Mouse (Mus musculus) CH12.LX (cell line): Measurements from ENCODE around the gene Armc5. TPM values are rescaled to one million over a fixed set of nuclear protein-coding genes. Genes with fewer than 3 reads are reported as not detected.

Source experiments
- DNase-seq: peaks from one replicate; pipeline ENCODE4 v3.0.0-alpha.2; 2013; ENCODE audit errors: extremely low read depth
- H3K27ac ChIP-seq: 2 replicates; pipeline ENCODE4 v1.5.1; 2012; ENCODE audit warnings: low read depth, mild to moderate bottlenecking, control low read depth, moderate library complexity; ENCODE audit not compliant: insufficient read depth
- H3K27me3 ChIP-seq: replicated peaks from 2 replicates; pipeline ENCODE3; 2012; ENCODE audit warnings: inconsistent platforms
- H3K36me3 ChIP-seq, 2 experiments: replicated peaks in 1 of 2; 2 replicates each; pipeline versions ENCODE3 to v1.6.1; 2012; ENCODE audit warnings: inconsistent platforms in 1 of 2, low read length in 1 of 2, mild to moderate bottlenecking in 1 of 2, mixed read lengths in 1 of 2, moderate library complexity in 1 of 2; ENCODE audit not compliant: control insufficient read depth in 1 of 2, insufficient read depth in 1 of 2
- H3K4me1 ChIP-seq, 2 experiments: 2 replicates each; pipeline ENCODE4 v1.6.1; 2012; ENCODE audit warnings: inconsistent platforms in 1 of 2, moderate library complexity in 1 of 2; ENCODE audit not compliant: insufficient read depth in 2 of 2, control insufficient read depth in 1 of 2
- H3K4me2 ChIP-seq: 2 replicates; pipeline ENCODE4 v1.6.1; 2012; ENCODE audit warnings: low read depth, mild to moderate bottlenecking, control low read depth; ENCODE audit not compliant: poor library complexity, insufficient read depth, severe bottlenecking
- H3K4me3 ChIP-seq, 3 experiments: fragments of 150-350 bp in 1 of 3; sonication (generic) in 1 of 3; replicated peaks in 1 of 3; 2 replicates each; pipeline versions ENCODE3 to v1.5.1; 2011 to 2012; ENCODE audit warnings: low read depth in 2 of 3, low read length in 2 of 3, mild to moderate bottlenecking in 2 of 3, moderate library complexity in 2 of 3, control low read depth in 1 of 3, improper control_type of control experiment in 1 of 3, inconsistent platforms in 1 of 3, mixed read lengths in 1 of 3; ENCODE audit not compliant: poor library complexity in 1 of 3
- H3K79me2 ChIP-seq: replicated peaks from 2 replicates; pipeline ENCODE4 v1.6.1; 2012; ENCODE audit warnings: mild to moderate bottlenecking, moderate library complexity; ENCODE audit not compliant: control insufficient read depth, poor library complexity, insufficient read depth, severe bottlenecking; ENCODE audit errors: extremely low read depth
- H3K9ac ChIP-seq: 2 replicates; pipeline ENCODE4 v1.6.1; 2012; ENCODE audit warnings: low read depth, mild to moderate bottlenecking, control low read depth, moderate library complexity; ENCODE audit not compliant: insufficient read depth
- H3K9me3 ChIP-seq: replicated peaks from 2 replicates; pipeline ENCODE3; 2012; ENCODE audit warnings: low read length, inconsistent platforms, mixed read lengths
- BHLHE40 ChIP-seq: IDR thresholded peaks from 2 replicates; pipeline ENCODE4 v1.6.1; 2011; ENCODE audit warnings: mild to moderate bottlenecking, low read depth, low read length, improper control_type of control experiment
- E2F4 ChIP-seq: IDR thresholded peaks from 2 replicates; pipeline ENCODE4 v1.6.1; 2011; ENCODE audit warnings: low read depth, low read length, improper control_type of control experiment; ENCODE audit not compliant: insufficient replicate concordance
- ELF1 ChIP-seq: IDR thresholded peaks from 2 replicates; pipeline ENCODE4 v1.6.1; 2014; ENCODE audit warnings: low read depth, mild to moderate bottlenecking, inconsistent platforms, low read length, improper control_type of control experiment
- HCFC1 ChIP-seq: IDR thresholded peaks from 2 replicates; pipeline ENCODE4 v1.6.1; 2012; ENCODE audit warnings: low read depth, mild to moderate bottlenecking, inconsistent platforms, low read length, improper control_type of control experiment
- JUN ChIP-seq: IDR thresholded peaks from 2 replicates; pipeline ENCODE4 v1.6.1; 2011; ENCODE audit warnings: low read depth, mild to moderate bottlenecking, low read length, improper control_type of control experiment, moderate library complexity; ENCODE audit not compliant: insufficient read depth
- MXI1 ChIP-seq: IDR thresholded peaks from 2 replicates; pipeline ENCODE4 v1.6.1; 2011; ENCODE audit warnings: mild to moderate bottlenecking, low read depth, low read length, improper control_type of control experiment
- MYC ChIP-seq: IDR thresholded peaks from 2 replicates; pipeline ENCODE4 v1.6.1; 2011; ENCODE audit warnings: low read depth, mild to moderate bottlenecking, improper control_type of control experiment, low read length
- NELFE ChIP-seq: IDR thresholded peaks from 2 replicates; pipeline ENCODE4 v1.6.1; 2011; ENCODE audit warnings: low read depth, low read length, improper control_type of control experiment
- PAX5 ChIP-seq: IDR thresholded peaks from 2 replicates; pipeline ENCODE4 v1.6.1; 2012; ENCODE audit warnings: low read length, inconsistent platforms, mixed read lengths
- RAD21 ChIP-seq: IDR thresholded peaks from 2 replicates; pipeline ENCODE4 v1.6.1; 2011; ENCODE audit warnings: low read depth, mild to moderate bottlenecking, low read length, improper control_type of control experiment, moderate library complexity
- SIN3A ChIP-seq: IDR thresholded peaks from 2 replicates; pipeline ENCODE4 v1.6.1; 2012; ENCODE audit warnings: low read length, improper control_type of control experiment, inconsistent platforms
- TBP ChIP-seq: conservative IDR thresholded peaks from 2 replicates; pipeline ENCODE4 v1.6.1; 2011; ENCODE audit warnings: low read depth, low read length, improper control_type of control experiment
- TCF12 ChIP-seq: IDR thresholded peaks from 2 replicates; pipeline ENCODE4 v1.6.1; 2014; ENCODE audit warnings: low read depth, mild to moderate bottlenecking, inconsistent platforms, low read length, improper control_type of control experiment
- UBTF ChIP-seq: IDR thresholded peaks from 2 replicates; pipeline ENCODE4 v1.6.1; 2012; ENCODE audit warnings: low read depth, mild to moderate bottlenecking, inconsistent platforms, low read length, improper control_type of control experiment, moderate library complexity
- USF1 ChIP-seq: IDR thresholded peaks from 2 replicates; pipeline ENCODE4 v1.6.1; 2014; ENCODE audit warnings: low read depth, mild to moderate bottlenecking, inconsistent platforms, low read length, improper control_type of control experiment
- USF2 ChIP-seq: conservative IDR thresholded peaks from 2 replicates; pipeline ENCODE4 v1.6.1; 2011; ENCODE audit warnings: low read depth, low read length, improper control_type of control experiment
- ZC3H11A ChIP-seq: IDR thresholded peaks from 2 replicates; pipeline ENCODE4 v1.6.1; 2012; ENCODE audit warnings: low read depth, mild to moderate bottlenecking, inconsistent platforms, low read length, improper control_type of control experiment
- ZKSCAN1 ChIP-seq: IDR thresholded peaks from 2 replicates; pipeline ENCODE4 v1.6.1; 2012; ENCODE audit warnings: low read depth, inconsistent platforms, low read length, improper control_type of control experiment, borderline replicate concordance
- dilution Hi-C: fragments of 300-500 bp; cut with MboI; formaldehyde crosslinking; loops from 2 replicates; pipeline ENCODE4 v1.14.3; 2020; ENCODE audit warnings: low sequenced_read_pairs; ENCODE audit not compliant: extremely low pct_unique_long_range_greater_than_20kb, extremely low pct_ligation_motif_present
- in situ Hi-C: fragments of 300-500 bp; cut with MboI; formaldehyde crosslinking; loops from 3 replicates; pipeline ENCODE4 v1.14.3; 2019; ENCODE audit warnings: low sequenced_read_pairs, low pct_ligation_motif_present, low pct_unique_long_range_greater_than_20kb, mixed read lengths
- polyA plus RNA-seq: library from polyadenylated mRNA; unstranded; fragments of >175 nt; gene quantifications from 2 replicates; pipeline ENCODE4 v1.2.1, GENCODE M21; 2012; ENCODE audit warnings: low read depth; ENCODE audit not compliant: insufficient read length
- total RNA-seq, 2 experiments: library from RNA; depleted of rRNA; stranded (reverse); fragments of 300-350 nt in 1 of 2; fragments of >200 nt in 1 of 2; gene quantifications; 2 replicates each; pipeline ENCODE4 v1.2.3; 2012 to 2014

Armc5 gene
- total and polyA plus RNA-seq, 3 experiments, result 5.0 to 14.4 (median 11.6) TPM

DNA sequence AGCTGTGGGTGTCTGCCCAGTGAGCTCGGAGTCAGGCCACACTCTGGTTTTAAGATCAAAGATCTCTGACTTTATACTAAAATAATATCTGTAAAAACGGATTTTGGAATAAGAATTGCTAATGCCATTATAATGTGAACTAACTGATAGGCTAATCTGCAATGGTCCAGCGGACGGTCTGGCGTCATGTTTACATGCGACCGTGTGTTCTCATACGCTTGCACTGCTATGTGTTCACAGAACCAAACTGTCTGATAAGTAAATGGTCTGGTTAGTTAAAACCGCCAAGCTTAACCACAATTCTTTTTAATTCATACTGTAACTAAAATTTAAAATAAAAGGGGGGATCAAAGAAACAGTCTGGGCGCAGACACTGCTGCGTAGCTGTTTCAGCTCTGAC, 44.6 kb downstream of the Armc5 start:
- Histone ChIP-seq H3K27ac (no peak overlapping the region), H3K4me3 (no peak overlapping the region), H3K9ac (no peak overlapping the region), H3K4me1 (no peaks in the 10 kb centered on the region), H3K27me3 (no peaks in the 10 kb centered on the region), H3K36me3 (peaks cover 4 to 73% of the 10 kb centered on the region in 2 experiments)
- in situ Hi-C loops (no loop called here), dilution Hi-C loops (no loop called here)
- TF ChIP-seq ZKSCAN1 (no peak), PAX5 (no peak), TBP (no peak), ELF1 (no peak), UBTF (no peak), MYC (no peak)
- TF ChIP-seq, all 38 proteins: peak for 0
- DNase-seq, result no peak
- Histone ChIP-seq H3K9me3 (no peaks in the 10 kb centered on the region), H3K4me2 (no peak overlapping the region), H3K79me2 (no peaks in the 10 kb centered on the region)

DNA sequence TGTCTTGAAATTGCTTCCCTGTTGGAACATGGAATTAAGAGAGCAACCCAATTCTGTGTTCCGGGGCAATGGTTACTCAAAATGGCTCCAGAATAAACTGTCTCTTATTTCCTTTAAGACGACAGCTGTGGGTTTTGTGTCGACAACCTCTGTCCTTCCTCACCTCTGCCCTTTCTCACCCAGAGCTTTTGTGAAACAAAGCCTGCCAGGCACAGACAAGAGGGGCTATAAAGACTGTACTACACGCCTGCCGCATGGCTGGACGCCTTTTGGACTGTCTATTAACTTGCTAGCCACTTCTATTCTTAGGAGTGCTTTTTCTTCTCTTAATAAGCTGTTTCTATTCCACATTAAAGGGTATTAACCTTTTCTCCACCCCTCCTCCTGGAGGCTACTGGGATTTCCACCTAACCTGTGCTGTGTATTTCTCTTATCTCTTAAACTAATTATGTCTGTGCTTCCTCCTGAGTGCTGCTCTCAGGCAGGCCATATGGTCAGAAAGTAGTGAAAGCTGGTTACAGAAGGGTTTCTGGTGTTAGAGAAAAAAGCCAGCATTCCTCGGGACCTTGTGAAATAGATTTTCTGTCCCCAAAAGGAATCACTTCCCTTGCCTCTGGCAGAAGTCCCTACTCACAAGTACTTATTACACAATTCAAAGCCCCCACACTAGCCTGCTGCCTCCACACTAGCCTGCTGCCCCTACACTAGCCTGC, 45.5 kb downstream of the Armc5 start:
- Histone ChIP-seq H3K4me3 (no peak overlapping the region), H3K9ac (no peak overlapping the region), H3K79me2 (no peaks in the 10 kb centered on the region), H3K4me2 (no peak overlapping the region), H3K27ac (no peak overlapping the region), H3K9me3 (no peaks in the 10 kb centered on the region), H3K4me1 (no peaks in the 10 kb centered on the region), H3K27me3 (no peaks in the 10 kb centered on the region), H3K36me3 (peaks cover 9 to 73% of the 10 kb centered on the region in 2 experiments)
- in situ Hi-C loops, result no loop called here
- DNase-seq, result no peak
- TF ChIP-seq USF1, result no peak
- no peak for TF ChIP-seq SIN3A
- no peak for TF ChIP-seq JUN
- no peak for TF ChIP-seq USF2
- TF ChIP-seq ZKSCAN1, result no peak
- no peak for TF ChIP-seq ELF1
- TF ChIP-seq MXI1, result no peak
- TF ChIP-seq E2F4, result no peak
- no peak for TF ChIP-seq BHLHE40
- TF ChIP-seq ZC3H11A, result no peak
- no peak for TF ChIP-seq TCF12
- no peak for TF ChIP-seq RAD21
- no peak for TF ChIP-seq HCFC1
- no peak for TF ChIP-seq NELFE
- dilution Hi-C loops, result no loop called here
